Mouse (Mus musculus): ENCODE results near the gene Scgb3a1. TPM values are rescaled to one million over a fixed set of nuclear protein-coding genes. Genes with fewer than 3 reads are reported as not detected.

The Scgb3a1 gene
- polyA plus RNA-seq, 1 experiment: not detected

DNA sequence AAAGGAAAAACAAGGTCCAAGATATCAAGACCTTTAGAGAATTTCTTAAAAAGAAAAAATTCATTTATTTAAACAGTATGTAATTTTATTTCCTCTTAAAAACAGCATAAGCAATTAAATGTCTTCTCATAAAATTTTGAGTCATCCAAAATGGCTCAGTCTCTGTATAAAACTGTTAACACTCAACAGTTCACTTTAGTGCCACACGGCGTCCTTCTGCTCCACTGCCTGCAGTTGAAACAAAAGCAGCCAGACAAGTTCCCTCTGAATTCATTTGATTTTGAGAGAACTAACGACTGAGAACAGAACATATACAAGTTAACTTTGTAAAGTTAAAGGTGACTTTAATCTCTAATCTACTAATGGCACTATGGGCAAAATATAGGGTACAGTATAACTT, 10.0 kb downstream of the Scgb3a1 start:
- H3K4me3 ChIP-seq (ENCODE audit: insufficient read depth, poor library complexity, severe bottlenecking): no peak overlapping the region
- H3ac ChIP-seq (ENCODE audit: control insufficient read depth, insufficient read length, low read depth): no peak overlapping the region
- TF ChIP-seq CTCF (IDR thresholded peaks at IDR 0.05; ENCODE audit: control insufficient read depth, insufficient read depth, insufficient read length) (no peak), CEBPB (IDR thresholded peaks at IDR 0.05; ENCODE audit: low read depth) (no peak), MAX (IDR thresholded peaks at IDR 0.05) (no peak), MYOD1 (IDR thresholded peaks at IDR 0.05; ENCODE audit: control insufficient read depth, insufficient read length, low read depth) (no peak), FOSL1 (IDR thresholded peaks at IDR 0.05; ENCODE audit: insufficient read depth, low read length, poor library complexity, severe bottlenecking) (no peak), MYOG (IDR thresholded peaks at IDR 0.05; ENCODE audit: control insufficient read depth, extremely low read depth, insufficient read length) (no peak), USF1 (IDR thresholded peaks at IDR 0.05; ENCODE audit: low read depth) (no peak)
- no peaks in the 10 kb centered on the region for H3K79me2 ChIP-seq (ENCODE audit: control insufficient read depth, insufficient read depth)
- H3K27me3 ChIP-seq (ENCODE audit: control insufficient read depth, insufficient read depth, insufficient read length): no peaks in the 10 kb centered on the region
- peaks cover 84% of the 10 kb centered on the region for H3K36me3 ChIP-seq (ENCODE audit: control insufficient read depth, insufficient read depth)
- no peaks in the 10 kb centered on the region for H3K79me3 ChIP-seq (ENCODE audit: low read depth)

DNA sequence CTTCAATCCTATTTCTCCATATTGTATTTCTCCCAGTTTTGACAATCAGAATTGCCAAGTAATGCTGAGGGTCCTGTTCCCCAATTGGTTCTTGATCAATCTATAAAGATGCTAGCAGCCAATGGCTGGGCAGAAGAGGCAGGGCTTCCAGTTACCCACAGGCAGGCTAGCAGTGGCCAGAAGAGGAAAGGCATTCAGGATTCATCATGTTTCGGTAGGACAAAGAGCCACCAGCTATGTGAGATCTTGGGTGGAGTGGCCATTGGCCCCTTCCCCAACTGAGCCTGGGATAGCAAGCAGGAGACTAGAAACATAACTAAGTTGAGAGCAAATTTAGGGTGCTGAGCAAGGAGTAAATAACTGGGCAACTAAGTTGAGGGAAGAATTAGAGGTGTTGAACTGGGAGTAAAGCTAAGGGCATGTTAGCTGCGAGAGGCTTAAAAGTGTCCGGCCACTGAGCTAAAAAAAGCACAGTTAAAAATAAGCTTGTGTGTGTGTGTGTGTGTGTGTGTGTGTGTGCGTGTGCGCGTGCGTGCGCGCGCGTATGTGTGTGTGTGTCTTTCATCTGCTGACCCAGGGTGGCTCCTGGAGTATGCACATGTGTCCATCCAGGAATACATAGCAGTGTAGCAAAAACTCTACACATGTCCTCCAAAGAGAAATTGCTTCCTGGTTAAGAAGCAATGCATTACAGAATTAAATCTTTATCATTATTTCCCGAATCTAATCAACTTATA, 21.0 kb downstream of the Scgb3a1 start:
- Histone ChIP-seq H3K27me3 (ENCODE audit: control insufficient read depth, insufficient read depth, insufficient read length) (no peaks in the 10 kb centered on the region), H3K79me3 (ENCODE audit: low read depth) (peaks cover 11% of the 10 kb centered on the region), H3K79me2 (ENCODE audit: control insufficient read depth, insufficient read depth) (peaks cover 30% of the 10 kb centered on the region), H3K4me3 (ENCODE audit: insufficient read depth, poor library complexity, severe bottlenecking) (no peak overlapping the region), H3ac (ENCODE audit: control insufficient read depth, insufficient read length, low read depth) (no peak overlapping the region), H3K36me3 (ENCODE audit: control insufficient read depth, insufficient read depth) (peaks cover 94% of the 10 kb centered on the region)
- no peak for TF ChIP-seq MAX (IDR thresholded peaks at IDR 0.05)
- no peak for TF ChIP-seq MYOD1 (IDR thresholded peaks at IDR 0.05; ENCODE audit: control insufficient read depth, insufficient read length, low read depth)
- no peak for TF ChIP-seq CEBPB (IDR thresholded peaks at IDR 0.05; ENCODE audit: low read depth)
- TF ChIP-seq USF1 (IDR thresholded peaks at IDR 0.05; ENCODE audit: low read depth): no peak
- no peak for TF ChIP-seq FOSL1 (IDR thresholded peaks at IDR 0.05; ENCODE audit: insufficient read depth, low read length, poor library complexity, severe bottlenecking)
- TF ChIP-seq MYOG (IDR thresholded peaks at IDR 0.05; ENCODE audit: control insufficient read depth, extremely low read depth, insufficient read length): no peak
- no peak for TF ChIP-seq CTCF (IDR thresholded peaks at IDR 0.05; ENCODE audit: control insufficient read depth, insufficient read depth, insufficient read length)

DNA sequence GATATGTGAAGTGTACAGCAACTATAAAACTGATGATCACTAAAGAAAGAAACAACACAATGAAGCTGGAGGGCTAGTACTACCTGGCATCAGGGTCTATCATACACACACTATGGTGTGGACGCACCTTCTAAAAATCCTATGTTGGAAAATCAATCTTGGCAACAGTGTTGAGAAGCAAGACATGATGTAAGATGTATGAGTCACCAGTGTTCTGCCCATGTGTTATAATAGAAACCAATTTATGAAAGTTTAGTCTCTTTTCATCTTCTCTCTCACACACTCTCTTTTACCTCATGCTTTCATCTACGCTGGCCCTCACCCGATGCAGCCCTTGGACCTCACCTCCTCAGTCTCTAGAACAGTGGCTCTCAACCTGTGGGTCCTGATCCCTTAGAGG, 31.6 kb downstream of the Scgb3a1 start:
- Histone ChIP-seq H3K36me3 (ENCODE audit: control insufficient read depth, insufficient read depth) (peaks cover 75% of the 10 kb centered on the region), H3K79me3 (ENCODE audit: low read depth) (peaks cover 95% of the 10 kb centered on the region), H3ac (ENCODE audit: control insufficient read depth, insufficient read length, low read depth) (no peak overlapping the region), H3K79me2 (ENCODE audit: control insufficient read depth, insufficient read depth) (peaks cover 100% of the 10 kb centered on the region), H3K4me3 (ENCODE audit: insufficient read depth, poor library complexity, severe bottlenecking) (no peak overlapping the region), H3K27me3 (ENCODE audit: control insufficient read depth, insufficient read depth, insufficient read length) (no peaks in the 10 kb centered on the region)
- TF ChIP-seq FOSL1 (IDR thresholded peaks at IDR 0.05; ENCODE audit: insufficient read depth, low read length, poor library complexity, severe bottlenecking) (no peak), MAX (IDR thresholded peaks at IDR 0.05) (no peak)

DNA sequence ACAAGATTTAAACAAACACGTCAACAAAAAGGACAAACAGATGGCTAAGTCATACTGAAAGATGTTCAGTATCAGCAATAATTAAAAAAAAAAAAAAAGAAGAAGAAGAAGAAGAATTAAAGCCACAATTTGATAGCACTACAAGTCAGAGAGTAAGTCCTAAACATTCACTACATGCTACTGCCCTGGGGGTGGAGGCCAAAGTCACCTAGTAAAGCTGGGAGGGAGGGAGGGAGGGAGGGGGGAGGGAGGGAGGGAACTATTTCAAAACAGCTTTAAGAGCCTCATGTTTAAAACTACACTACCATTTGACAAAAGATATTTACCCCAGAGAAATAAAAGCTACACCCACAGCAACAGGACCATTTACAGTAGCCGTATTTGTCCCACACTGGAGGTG, 32.3 kb downstream of the Scgb3a1 start:
- Histone ChIP-seq H3K79me2 (ENCODE audit: control insufficient read depth, insufficient read depth) (peaks cover 100% of the 10 kb centered on the region), H3K4me3 (ENCODE audit: insufficient read depth, poor library complexity, severe bottlenecking) (no peak overlapping the region), H3K79me3 (ENCODE audit: low read depth) (peaks cover 91% of the 10 kb centered on the region), H3ac (ENCODE audit: control insufficient read depth, insufficient read length, low read depth) (no peak overlapping the region), H3K27me3 (ENCODE audit: control insufficient read depth, insufficient read depth, insufficient read length) (no peaks in the 10 kb centered on the region), H3K36me3 (ENCODE audit: control insufficient read depth, insufficient read depth) (peaks cover 73% of the 10 kb centered on the region)
- no peak for TF ChIP-seq MYOG (IDR thresholded peaks at IDR 0.05; ENCODE audit: control insufficient read depth, extremely low read depth, insufficient read length)
- TF ChIP-seq CEBPB (IDR thresholded peaks at IDR 0.05; ENCODE audit: low read depth): no peak
- TF ChIP-seq MYOD1 (IDR thresholded peaks at IDR 0.05; ENCODE audit: control insufficient read depth, insufficient read length, low read depth): no peak
- TF ChIP-seq MAX (IDR thresholded peaks at IDR 0.05): no peak
- no peak for TF ChIP-seq USF1 (IDR thresholded peaks at IDR 0.05; ENCODE audit: low read depth)
- TF ChIP-seq FOSL1 (IDR thresholded peaks at IDR 0.05; ENCODE audit: insufficient read depth, low read length, poor library complexity, severe bottlenecking): no peak
- no peak for TF ChIP-seq CTCF (IDR thresholded peaks at IDR 0.05; ENCODE audit: control insufficient read depth, insufficient read depth, insufficient read length)

DNA sequence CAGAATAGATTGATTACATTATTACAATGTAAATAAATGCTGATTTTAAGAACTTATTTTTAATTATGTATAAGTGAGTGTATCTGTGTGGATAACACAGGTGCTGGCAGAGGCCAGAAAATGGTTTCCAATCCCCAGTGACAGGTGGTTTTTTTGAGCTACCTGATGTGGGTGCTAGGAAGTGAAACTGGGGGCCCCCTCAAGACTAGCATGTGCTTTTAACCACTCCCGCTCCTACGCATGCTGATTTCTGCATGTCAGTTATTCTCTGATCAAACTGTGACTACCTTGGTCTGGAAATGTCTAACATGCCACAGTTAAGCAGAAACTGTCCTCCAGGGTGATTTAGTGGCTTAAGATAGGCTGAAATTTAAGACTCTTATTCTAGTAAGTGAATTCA, 33.1 kb downstream of the Scgb3a1 start:
- Histone ChIP-seq H3K27me3 (ENCODE audit: control insufficient read depth, insufficient read depth, insufficient read length) (no peaks in the 10 kb centered on the region), H3K79me3 (ENCODE audit: low read depth) (peaks cover 88% of the 10 kb centered on the region), H3K36me3 (ENCODE audit: control insufficient read depth, insufficient read depth) (peaks cover 72% of the 10 kb centered on the region), H3K79me2 (ENCODE audit: control insufficient read depth, insufficient read depth) (peaks cover 100% of the 10 kb centered on the region), H3K4me3 (ENCODE audit: insufficient read depth, poor library complexity, severe bottlenecking) (no peak overlapping the region), H3ac (ENCODE audit: control insufficient read depth, insufficient read length, low read depth) (no peak overlapping the region)
- TF ChIP-seq MYOG (IDR thresholded peaks at IDR 0.05; ENCODE audit: control insufficient read depth, extremely low read depth, insufficient read length): no peak
- no peak for TF ChIP-seq MAX (IDR thresholded peaks at IDR 0.05)
- no peak for TF ChIP-seq MYOD1 (IDR thresholded peaks at IDR 0.05; ENCODE audit: control insufficient read depth, insufficient read length, low read depth)
- TF ChIP-seq FOSL1 (IDR thresholded peaks at IDR 0.05; ENCODE audit: insufficient read depth, low read length, poor library complexity, severe bottlenecking): no peak
- no peak for TF ChIP-seq CEBPB (IDR thresholded peaks at IDR 0.05; ENCODE audit: low read depth)
- TF ChIP-seq USF1 (IDR thresholded peaks at IDR 0.05; ENCODE audit: low read depth): no peak
- TF ChIP-seq CTCF (IDR thresholded peaks at IDR 0.05; ENCODE audit: control insufficient read depth, insufficient read depth, insufficient read length): no peak

DNA sequence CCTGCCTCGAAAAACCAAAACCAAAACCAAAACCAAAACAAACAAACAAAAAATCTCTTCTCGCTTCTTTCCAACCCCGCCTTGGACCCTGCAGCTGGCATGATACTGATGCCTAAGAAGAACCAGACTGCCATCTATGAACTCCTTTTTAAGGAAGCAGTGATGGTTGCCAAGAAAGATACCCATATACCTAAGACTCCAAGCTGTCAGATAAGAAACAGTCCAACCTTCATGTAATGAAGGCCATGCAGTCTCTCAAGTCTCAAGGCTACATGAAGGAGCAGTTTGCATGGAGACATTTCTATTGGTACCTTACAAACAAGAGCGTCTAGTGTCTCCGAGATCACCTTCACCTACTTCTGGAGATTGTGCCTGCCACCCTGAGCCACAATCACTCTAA, 34.4 kb downstream of the Scgb3a1 start:
- peaks cover 88% of the 10 kb centered on the region for H3K79me3 ChIP-seq (ENCODE audit: low read depth)
- TF ChIP-seq CTCF (IDR thresholded peaks at IDR 0.05; ENCODE audit: control insufficient read depth, insufficient read depth, insufficient read length): no peak
- TF ChIP-seq FOSL1 (IDR thresholded peaks at IDR 0.05; ENCODE audit: insufficient read depth, low read length, poor library complexity, severe bottlenecking): no peak
- no peak for TF ChIP-seq MYOD1 (IDR thresholded peaks at IDR 0.05; ENCODE audit: control insufficient read depth, insufficient read length, low read depth)
- TF ChIP-seq CEBPB (IDR thresholded peaks at IDR 0.05; ENCODE audit: low read depth): no peak
- TF ChIP-seq MYOG (IDR thresholded peaks at IDR 0.05; ENCODE audit: control insufficient read depth, extremely low read depth, insufficient read length): no peak
- TF ChIP-seq MAX (IDR thresholded peaks at IDR 0.05): no peak
- no peak for TF ChIP-seq USF1 (IDR thresholded peaks at IDR 0.05; ENCODE audit: low read depth)

More for the DNA sequence above, 34.4 kb downstream of the Scgb3a1 start:
- Histone ChIP-seq H3K36me3 (ENCODE audit: control insufficient read depth, insufficient read depth) (peaks cover 73% of the 10 kb centered on the region), H3K79me2 (ENCODE audit: control insufficient read depth, insufficient read depth) (peaks cover 100% of the 10 kb centered on the region), H3K4me3 (ENCODE audit: insufficient read depth, poor library complexity, severe bottlenecking) (no peak overlapping the region), H3ac (ENCODE audit: control insufficient read depth, insufficient read length, low read depth) (no peak overlapping the region), H3K27me3 (ENCODE audit: control insufficient read depth, insufficient read depth, insufficient read length) (no peaks in the 10 kb centered on the region)

Measured in C2C12 (cell line).